Mouse (Mus musculus) heart, embryonic 14.5 days (tissue): Measurements from ENCODE around the gene Pomp. TPM values are rescaled to one million over a fixed set of nuclear protein-coding genes. Genes with fewer than 3 reads are reported as not detected.

Experiments
- ATAC-seq: fragments of 200-750 bp; cut with Nextera tagmentation; 2 replicates; pipeline ENCODE4 v1.8.0; 2017; ENCODE audit warnings: low read depth, moderate TSS enrichment; ENCODE audit not compliant: insufficient number of reproducible peaks, insufficient read depth, low FRiP score
- H3K27ac ChIP-seq, 2 experiments: fragments of 200-500 bp in 1 of 2; fragments of 300-500 bp in 1 of 2; sonication (generic) in 1 of 2; replicated peaks in 1 of 2; 2 replicates each; pipeline ENCODE4 v1.5.1; 2012 to 2014; ENCODE audit warnings: low read depth in 2 of 2, low read length in 2 of 2, control low read depth in 1 of 2, mild to moderate bottlenecking in 1 of 2, mixed read lengths in 1 of 2; ENCODE audit not compliant: control insufficient read depth in 1 of 2, insufficient read depth in 1 of 2
- H3K27me3 ChIP-seq: fragments of 300-500 bp; sonication (generic); 2 replicates; pipeline ENCODE4 v1.6.1; 2014; ENCODE audit warnings: mild to moderate bottlenecking, low read length, control low read depth; ENCODE audit not compliant: control insufficient read depth, insufficient read depth
- H3K36me3 ChIP-seq: fragments of 300-500 bp; sonication (generic); 2 replicates; pipeline ENCODE4 v1.6.1; 2014; ENCODE audit warnings: mild to moderate bottlenecking, control low read depth, low read length, mixed read lengths; ENCODE audit not compliant: control insufficient read depth, insufficient read depth
- H3K4me1 ChIP-seq, 2 experiments: fragments of 200-500 bp in 1 of 2; fragments of 300-500 bp in 1 of 2; sonication (generic) in 1 of 2; 2 replicates each; pipeline ENCODE4 v1.6.1; 2012 to 2014; ENCODE audit warnings: low read length in 2 of 2, control low read depth in 1 of 2, mixed read lengths in 1 of 2; ENCODE audit not compliant: control insufficient read depth in 2 of 2, insufficient read depth in 2 of 2
- H3K4me2 ChIP-seq: fragments of 300-500 bp; sonication (generic); 2 replicates; pipeline ENCODE4 v1.6.1; 2014; ENCODE audit warnings: mild to moderate bottlenecking, low read length
- H3K4me3 ChIP-seq, 2 experiments: fragments of 200-500 bp in 1 of 2; fragments of 300-500 bp in 1 of 2; sonication (generic) in 1 of 2; 2 replicates each; pipeline ENCODE4 v1.5.1; 2012 to 2014; ENCODE audit warnings: low read length in 2 of 2, mild to moderate bottlenecking in 2 of 2, control low read depth in 1 of 2, low read depth in 1 of 2, moderate library complexity in 1 of 2; ENCODE audit not compliant: control insufficient read depth in 1 of 2, insufficient read depth in 1 of 2
- H3K9ac ChIP-seq: fragments of 300-500 bp; sonication (generic); 2 replicates; pipeline ENCODE4 v1.6.1; 2014; ENCODE audit warnings: mild to moderate bottlenecking, low read length
- H3K9me3 ChIP-seq: fragments of 300-500 bp; sonication (generic); 2 replicates; pipeline ENCODE4 v1.6.1; 2016; ENCODE audit warnings: low read length, control low read depth; ENCODE audit not compliant: control insufficient read depth
- WGBS: fragments of 180-500 bp; shearing (Covaris S2); extraction: QIAGEN DNeasy Blood & Tissue Kit; methylation state at CpG from one replicate; pipeline ENCODE4 v1.1.7; 2014; 5-methylcytosine and 5-hydroxymethylcytosine counted together
- polyA plus RNA-seq: library from polyadenylated mRNA; unstranded; fragments of >200 nt; fragmentation: Nextera tagmentation; extraction: Ambion mirVana; gene quantifications from 2 replicates; pipeline ENCODE4 v1.2.1, GENCODE M21; 2014

Pomp gene
- polyA plus RNA-seq, 1 experiment from 2014 or later: 345 TPM

GRCm38 (mm10) chr5:147819895-147820294 is 40.4 kb upstream of the Pomp start:
- Histone ChIP-seq H3K27me3 (no peaks in the 10 kb centered on the region), H3K36me3 (no peaks in the 10 kb centered on the region), H3K27ac (no peak overlapping the region), H3K4me3 (no peak overlapping the region), H3K4me2 (no peak overlapping the region), H3K4me1 (no peaks in the 10 kb centered on the region), H3K9ac (no peak overlapping the region), H3K9me3 (peaks cover 14% of the 10 kb centered on the region)
- 81% methylated on average over 7 of the region's 7 CpGs for WGBS
- no peak for ATAC-seq

DNA sequence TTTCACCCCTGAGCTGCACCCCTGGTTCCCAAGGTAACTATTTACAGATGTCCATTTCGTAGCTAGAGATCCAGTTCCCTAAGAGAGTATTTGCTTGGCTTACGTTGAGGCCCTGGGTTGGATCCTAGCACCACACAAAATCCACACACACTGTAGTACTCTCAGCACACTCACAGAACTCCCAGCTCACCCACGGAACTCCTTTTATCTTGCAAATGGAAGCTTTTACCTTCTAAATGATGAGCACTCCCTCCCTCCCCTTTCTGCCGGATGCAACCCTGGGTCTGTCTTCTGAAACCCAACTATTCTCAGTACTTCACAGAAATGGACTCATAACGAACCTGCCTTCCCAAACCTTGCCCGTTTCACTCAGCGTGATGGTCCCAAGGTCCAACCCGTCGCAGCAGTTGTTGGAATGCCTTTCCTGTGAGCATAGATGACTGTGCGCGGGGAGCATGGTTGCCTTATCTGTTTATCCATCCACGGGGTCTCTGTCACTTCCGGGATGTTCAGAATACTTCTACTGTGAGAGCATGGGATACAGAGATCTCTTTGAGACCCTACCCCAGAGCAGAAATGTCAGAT is 36.1 kb upstream of the Pomp start:
- WGBS: 76% methylated on average over 13 of the region's 13 CpGs
- Histone ChIP-seq H3K4me2 (no peak overlapping the region), H3K27ac (no peak overlapping the region), H3K36me3 (no peaks in the 10 kb centered on the region), H3K9ac (no peak overlapping the region), H3K9me3 (peaks cover 7% of the 10 kb centered on the region; the same call in 1 of the 2 replicates), H3K4me3 (no peak overlapping the region), H3K4me1 (peaks cover 16% of the 10 kb centered on the region in 2 experiments), H3K27me3 (no peaks in the 10 kb centered on the region)
- ATAC-seq: no peak

GRCm38 (mm10) chr5:147825375-147825969 is 34.8 kb upstream of the Pomp start:
- Histone ChIP-seq H3K27me3 (no peaks in the 10 kb centered on the region), H3K4me3 (peak overlapping the region; percentile 17 to 34), H3K9me3 (0 out of 2 replicates have a peak, but pooled peaks cover 3% of the 10 kb centered on the region), H3K4me1 (peaks cover 16% of the 10 kb centered on the region in 2 experiments), H3K9ac (0 out of 2 replicates have a peak overlapping the region, but pooled peaks have one; percentile 16), H3K4me2 (peak overlapping the region; percentile 58), H3K27ac (peak overlapping the region in 1 of 2 experiments; percentile 10; a peak in 1 of 4 replicates), H3K36me3 (no peaks in the 10 kb centered on the region)
- 12% methylated on average over 22 of the region's 22 CpGs for WGBS
- no peak for ATAC-seq

DNA sequence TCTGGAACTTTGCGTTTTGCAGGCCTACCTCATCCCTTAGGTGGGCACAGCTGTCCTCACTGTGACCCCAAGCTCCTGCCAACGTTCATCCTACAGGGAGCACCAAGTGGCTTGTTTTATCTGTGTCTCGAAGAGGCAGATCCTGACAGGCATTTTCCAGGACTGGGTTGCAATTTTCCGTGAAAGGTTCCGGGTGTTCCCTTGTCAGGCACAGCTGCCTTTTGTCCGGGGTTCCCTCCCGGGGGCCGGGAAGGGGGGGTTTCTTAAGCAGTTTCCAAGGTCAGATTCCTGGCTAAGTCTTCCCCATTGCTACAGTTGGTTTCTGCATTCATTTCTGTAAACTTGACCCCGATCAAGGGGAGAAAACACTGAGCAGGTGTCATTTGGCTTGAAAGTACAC is 34.2 kb upstream of the Pomp start:
- Histone ChIP-seq H3K9me3 (0 out of 2 replicates have a peak, but pooled peaks cover 3% of the 10 kb centered on the region), H3K9ac (no peak overlapping the region), H3K36me3 (no peaks in the 10 kb centered on the region), H3K27me3 (no peaks in the 10 kb centered on the region), H3K27ac (no peak overlapping the region), H3K4me1 (peaks cover 16% of the 10 kb centered on the region in 2 experiments), H3K4me2 (peak overlapping the region; percentile 58), H3K4me3 (peak overlapping the region; percentile 17 to 34; a peak in 3 of 4 replicates)
- no peak for ATAC-seq
- 28% methylated on average over 9 of the region's 9 CpGs for WGBS

DNA sequence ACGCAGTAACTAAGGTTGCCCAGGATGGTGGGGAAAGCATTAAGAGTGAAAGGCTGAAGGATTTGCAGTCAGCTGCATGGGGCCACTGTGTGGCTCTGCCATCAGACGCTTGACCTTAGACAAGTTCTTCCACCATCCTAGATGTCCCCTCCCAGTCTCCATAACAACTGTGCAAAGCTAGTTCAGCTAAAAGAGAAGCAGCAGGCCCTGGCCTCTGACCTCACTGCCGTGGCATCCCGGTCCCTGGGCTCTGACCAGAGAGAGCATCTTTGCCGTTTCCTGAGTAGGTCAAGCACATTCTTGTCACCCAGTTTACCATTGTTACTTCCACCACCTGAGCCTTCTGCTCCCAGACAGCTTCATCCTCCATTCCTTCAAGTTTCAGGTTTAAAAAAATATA is 33.7 kb upstream of the Pomp start:
- Histone ChIP-seq H3K4me3 (no peak overlapping the region), H3K27ac (no peak overlapping the region), H3K4me2 (no peak overlapping the region), H3K9me3 (0 out of 2 replicates have a peak, but pooled peaks cover 2% of the 10 kb centered on the region), H3K9ac (no peak overlapping the region), H3K36me3 (no peaks in the 10 kb centered on the region), H3K27me3 (no peaks in the 10 kb centered on the region), H3K4me1 (peaks cover 16% of the 10 kb centered on the region in 2 experiments)
- ATAC-seq: no peak
- 27% methylated on average over 5 of the region's 5 CpGs for WGBS

DNA sequence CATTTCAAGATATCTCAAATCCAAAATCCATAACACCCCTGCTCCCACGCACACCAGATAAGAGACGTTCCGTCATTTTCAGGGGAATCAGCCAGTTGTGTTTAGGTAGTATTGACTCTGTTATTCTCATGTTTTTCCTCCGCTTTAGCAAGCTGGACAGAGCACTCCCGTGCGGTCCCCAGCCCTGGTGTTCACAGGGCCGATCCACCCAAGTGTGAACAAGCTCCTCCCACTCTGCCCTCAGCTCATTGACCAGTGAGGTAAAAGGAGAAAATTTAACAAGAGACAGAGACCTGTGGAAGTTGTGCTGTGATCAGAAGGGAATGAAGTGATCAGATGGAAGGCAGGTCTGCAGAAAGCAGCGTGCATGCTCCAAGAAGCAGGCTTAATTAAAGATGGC is 31.4 kb upstream of the Pomp start:
- H3K36me3 ChIP-seq: no peaks in the 10 kb centered on the region
- 78% methylated on average over 8 of the region's 8 CpGs for WGBS
- H3K4me2 ChIP-seq: no peak overlapping the region
- H3K9me3 ChIP-seq: no peaks in the 10 kb centered on the region
- peaks cover 19 to 20% of the 10 kb centered on the region in 2 experiments for H3K4me1 ChIP-seq
- H3K9ac ChIP-seq: no peak overlapping the region
- H3K27ac ChIP-seq: no peak overlapping the region
- no peaks in the 10 kb centered on the region for H3K27me3 ChIP-seq
- no peak overlapping the region for H3K4me3 ChIP-seq
- ATAC-seq: no peak

DNA sequence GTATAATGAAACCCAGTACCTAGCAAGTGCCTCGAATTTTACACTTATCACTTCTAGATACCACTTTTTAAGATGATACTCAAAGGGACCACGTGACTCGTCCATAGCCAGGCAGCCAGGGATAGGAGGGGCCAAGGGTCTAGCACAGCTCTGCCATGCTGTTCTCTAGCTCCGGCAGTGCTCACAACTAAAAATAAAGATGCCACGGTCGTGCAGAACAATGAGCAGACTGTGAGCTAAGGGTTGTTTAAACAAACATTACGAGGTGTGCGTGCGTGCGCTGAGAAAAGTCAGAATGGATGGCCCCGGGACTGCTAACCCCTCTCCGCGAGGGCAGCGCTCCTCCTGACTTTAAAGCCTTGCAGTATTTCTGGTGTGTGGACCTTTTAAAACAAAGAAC is 27.4 kb upstream of the Pomp start:
- Histone ChIP-seq H3K9ac (no peak overlapping the region; the same call in 1 of the 2 replicates), H3K4me3 (no peak overlapping the region), H3K27ac (0 out of 4 replicates have a peak overlapping the region, but pooled peaks of 1 of the 2 experiments have one; percentile 41), H3K4me2 (peak overlapping the region; percentile 37), H3K27me3 (no peaks in the 10 kb centered on the region), H3K4me1 (peaks cover 10 to 13% of the 10 kb centered on the region in 2 experiments), H3K36me3 (no peaks in the 10 kb centered on the region), H3K9me3 (no peaks in the 10 kb centered on the region)
- 26% methylated on average over 14 of the region's 14 CpGs for WGBS
- ATAC-seq: no peak
